Mouse (Mus musculus): ENCODE results near the gene Abr. TPM values are rescaled to one million over a fixed set of nuclear protein-coding genes. Genes with fewer than 3 reads are reported as not detected.

The Abr gene
- polyA plus RNA-seq, 2 experiments, result 39.7 to 67.5 TPM

DNA sequence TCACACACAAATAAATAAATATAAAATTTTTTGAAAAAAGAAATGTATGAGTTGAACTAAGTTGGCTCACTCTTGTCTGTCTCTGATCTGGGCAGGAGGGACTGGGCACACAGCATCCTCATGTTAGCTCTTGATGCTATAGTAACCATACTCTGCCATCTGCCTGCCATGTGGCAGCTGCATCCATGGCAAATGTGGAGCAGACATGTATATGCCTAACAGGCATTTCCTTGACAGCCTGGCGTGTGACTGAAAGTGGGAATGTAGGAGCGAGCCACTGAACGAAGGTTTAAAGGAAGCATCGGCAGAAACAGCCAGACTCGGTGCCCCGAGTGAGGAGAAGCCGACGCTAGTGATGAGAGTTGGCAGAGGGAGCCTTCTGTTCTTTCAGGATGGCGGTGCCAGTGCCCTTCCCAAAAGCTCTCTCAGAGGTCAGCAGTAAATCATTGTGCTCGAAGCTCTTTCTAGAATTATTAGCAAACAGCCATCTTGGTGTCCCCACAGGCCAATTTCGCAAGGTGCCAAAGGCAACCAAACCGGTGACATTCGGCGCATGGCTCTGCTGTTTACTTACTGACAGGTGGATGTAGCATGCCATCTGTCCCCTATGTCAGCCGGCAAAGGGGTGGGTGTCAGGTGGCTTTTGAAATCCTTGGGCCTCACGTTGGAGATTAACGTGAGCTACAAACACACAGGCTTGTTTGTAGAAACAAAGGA lies 17.3 kb upstream of the Abr start:
- ATAC-seq (ENCODE audit: low FRiP score, low read depth), result no peak
- Histone ChIP-seq H3K9ac (ENCODE audit: low read depth, low read length, severe bottlenecking) (no peak overlapping the region), H3K4me1 (ENCODE audit: control insufficient read depth, insufficient read depth, low read length) (no peaks in the 10 kb centered on the region), H3K27ac (replicated peaks; ENCODE audit: low read depth, low read length) (no peak overlapping the region), H3K4me2 (replicated peaks; ENCODE audit: low read depth, low read length, severe bottlenecking) (no peak overlapping the region), H3K36me3 (ENCODE audit: control insufficient read depth, insufficient read depth, low read length) (no peaks in the 10 kb centered on the region), H3K27me3 (ENCODE audit: control insufficient read depth, insufficient read depth, low read length) (no peaks in the 10 kb centered on the region), H3K9me3 (ENCODE audit: control insufficient read depth, low read length) (no peaks in the 10 kb centered on the region), H3K4me3 (replicated peaks; ENCODE audit: low read length) (no peak overlapping the region)
- no peak for TF ChIP-seq POLR2A (IDR thresholded peaks at IDR 0.05; ENCODE audit: borderline replicate concordance, extremely low read depth, insufficient read depth, insufficient read length)
- no peak for DNase-seq (ENCODE audit: low spot score)
- WGBS, result 71% methylated on average over 17 of the region's 17 CpGs

GRCm38 (mm10) chr11:76630487-76630886 lies 8.4 kb upstream of the Abr start:
- WGBS, result 79% methylated on average over 5 of the region's 5 CpGs
- Histone ChIP-seq H3K27ac (replicated peaks; ENCODE audit: low read depth, low read length) (no peak overlapping the region), H3K4me1 (ENCODE audit: control insufficient read depth, insufficient read depth, low read length) (no peaks in the 10 kb centered on the region), H3K9ac (ENCODE audit: low read depth, low read length, severe bottlenecking) (no peak overlapping the region), H3K27me3 (ENCODE audit: control insufficient read depth, insufficient read depth, low read length) (no peaks in the 10 kb centered on the region), H3K4me3 (replicated peaks; ENCODE audit: low read length) (no peak overlapping the region), H3K9me3 (ENCODE audit: control insufficient read depth, low read length) (no peaks in the 10 kb centered on the region), H3K4me2 (replicated peaks; ENCODE audit: low read depth, low read length, severe bottlenecking) (no peak overlapping the region), H3K36me3 (ENCODE audit: control insufficient read depth, insufficient read depth, low read length) (no peaks in the 10 kb centered on the region)
- TF ChIP-seq POLR2A (IDR thresholded peaks at IDR 0.05; ENCODE audit: borderline replicate concordance, extremely low read depth, insufficient read depth, insufficient read length), result no peak
- ATAC-seq (ENCODE audit: low FRiP score, low read depth) (no peak), DNase-seq (ENCODE audit: low spot score) (no peak)

- Histone ChIP-seq H3K9ac (ENCODE audit: low read depth, low read length, severe bottlenecking) (no peak overlapping the region), H3K27ac (replicated peaks; ENCODE audit: low read depth, low read length) (no peak overlapping the region), H3K9me3 (ENCODE audit: control insufficient read depth, low read length) (no peaks in the 10 kb centered on the region), H3K4me1 (ENCODE audit: control insufficient read depth, insufficient read depth, low read length) (no peaks in the 10 kb centered on the region), H3K4me3 (replicated peaks; ENCODE audit: low read length) (no peak overlapping the region), H3K27me3 (ENCODE audit: control insufficient read depth, insufficient read depth, low read length) (no peaks in the 10 kb centered on the region), H3K36me3 (ENCODE audit: control insufficient read depth, insufficient read depth, low read length) (no peaks in the 10 kb centered on the region), H3K4me2 (replicated peaks; ENCODE audit: low read depth, low read length, severe bottlenecking) (no peak overlapping the region)
- DNase-seq (ENCODE audit: low spot score) (no peak), ATAC-seq (ENCODE audit: low FRiP score, low read depth) (no peak)
- TF ChIP-seq POLR2A (IDR thresholded peaks at IDR 0.05; ENCODE audit: borderline replicate concordance, extremely low read depth, insufficient read depth, insufficient read length), result no peak
- WGBS, result 32% methylated on average over 2 of the region's 2 CpGs
Observed at GRCm38 (mm10) chr11:76630023-76630422, 7.9 kb upstream of the Abr start.

DNA sequence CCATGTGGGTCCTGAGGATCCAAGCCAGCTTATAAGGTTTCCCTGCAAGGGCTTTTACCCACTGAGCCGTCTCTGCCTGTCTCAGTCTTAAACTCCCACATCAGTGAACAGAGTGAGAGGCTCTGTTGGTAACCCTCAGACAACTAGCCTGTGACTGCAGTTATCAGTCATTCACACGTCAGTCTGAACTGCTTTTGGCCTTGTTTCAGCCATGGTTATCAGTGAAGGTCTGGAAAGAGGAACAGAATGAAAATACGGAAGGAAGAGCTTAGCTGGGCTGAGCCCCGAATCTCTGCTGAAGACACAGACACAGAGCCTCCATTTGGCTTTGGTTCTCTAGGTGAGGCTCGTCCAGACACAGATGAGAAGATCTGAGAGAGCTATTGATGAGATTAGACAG lies 6.5 kb upstream of the Abr start:
- DNase-seq (ENCODE audit: low spot score) (no peak), ATAC-seq (ENCODE audit: low FRiP score, low read depth) (no peak)
- Histone ChIP-seq H3K9me3 (ENCODE audit: control insufficient read depth, low read length) (no peaks in the 10 kb centered on the region), H3K36me3 (ENCODE audit: control insufficient read depth, insufficient read depth, low read length) (no peaks in the 10 kb centered on the region), H3K9ac (ENCODE audit: low read depth, low read length, severe bottlenecking) (no peak overlapping the region), H3K27me3 (ENCODE audit: control insufficient read depth, insufficient read depth, low read length) (no peaks in the 10 kb centered on the region), H3K4me2 (replicated peaks; ENCODE audit: low read depth, low read length, severe bottlenecking) (no peak overlapping the region), H3K4me1 (ENCODE audit: control insufficient read depth, insufficient read depth, low read length) (no peaks in the 10 kb centered on the region), H3K4me3 (replicated peaks; ENCODE audit: low read length) (no peak overlapping the region), H3K27ac (replicated peaks; ENCODE audit: low read depth, low read length) (no peak overlapping the region)
- no peak for TF ChIP-seq POLR2A (IDR thresholded peaks at IDR 0.05; ENCODE audit: borderline replicate concordance, extremely low read depth, insufficient read depth, insufficient read length)
- WGBS, result 74% methylated on average over 5 of the region's 5 CpGs

DNA sequence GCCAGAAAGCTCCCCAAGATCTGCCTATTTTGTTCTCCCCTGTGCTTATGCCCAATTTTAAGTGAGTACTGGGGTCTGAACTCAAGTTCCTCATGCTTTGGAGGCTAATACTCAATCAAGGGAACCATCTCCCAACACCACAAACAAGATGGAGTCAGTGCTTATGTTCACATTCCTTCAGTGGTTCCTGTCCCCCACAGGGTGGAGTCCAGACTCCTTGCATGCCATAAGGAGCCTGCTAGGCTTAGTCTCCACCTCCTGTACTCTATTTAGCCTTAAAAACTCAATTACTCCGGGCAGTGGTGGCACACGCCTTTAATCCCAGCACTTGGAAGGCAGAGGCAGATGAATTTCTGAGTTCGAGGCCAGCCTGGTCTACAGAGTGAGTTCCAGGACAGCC lies 2.8 kb upstream of the Abr start:
- H3K4me3 ChIP-seq (replicated peaks; ENCODE audit: low read length), result no peak overlapping the region
- H3K27ac ChIP-seq (replicated peaks; ENCODE audit: low read depth, low read length), result no peak overlapping the region
- no peaks in the 10 kb centered on the region for H3K9me3 ChIP-seq (ENCODE audit: control insufficient read depth, low read length)
- WGBS, result 61% methylated on average over 3 of the region's 3 CpGs
- H3K36me3 ChIP-seq (ENCODE audit: control insufficient read depth, insufficient read depth, low read length), result no peaks in the 10 kb centered on the region
- no peak for TF ChIP-seq POLR2A (IDR thresholded peaks at IDR 0.05; ENCODE audit: borderline replicate concordance, extremely low read depth, insufficient read depth, insufficient read length)
- H3K27me3 ChIP-seq (ENCODE audit: control insufficient read depth, insufficient read depth, low read length), result peaks cover 8% of the 10 kb centered on the region; the same call in 1 of the 2 replicates
- peaks cover 12% of the 10 kb centered on the region for H3K4me1 ChIP-seq (ENCODE audit: control insufficient read depth, insufficient read depth, low read length)
- H3K4me2 ChIP-seq (replicated peaks; ENCODE audit: low read depth, low read length, severe bottlenecking), result no peak overlapping the region
- ATAC-seq (ENCODE audit: low FRiP score, low read depth) (no peak), DNase-seq (ENCODE audit: low spot score) (no peak)
- H3K9ac ChIP-seq (ENCODE audit: low read depth, low read length, severe bottlenecking), result no peak overlapping the region

Measured in limb, embryonic 14.5 days (tissue).